Mouse (Mus musculus): Measurements from ENCODE around the gene Calr4. TPM values are rescaled to one million over a fixed set of nuclear protein-coding genes. Genes with fewer than 3 reads are reported as not detected.

Gene Calr4
- polyA plus RNA-seq, 1 experiment, result 1.8 TPM

GRCm38 (mm10) chr4:109281161-109281560 is 46.9 kb downstream of the Calr4 start:
- no peak for DNase-seq
- Histone ChIP-seq H3K4me1 (ENCODE audit: control insufficient read depth, insufficient read depth, low read length) (no peaks in the 10 kb centered on the region), H3K27me3 (ENCODE audit: control insufficient read depth, insufficient read depth, low read length) (no peaks in the 10 kb centered on the region), H3K4me3 (replicated peaks; ENCODE audit: insufficient read depth, low read depth, low read length) (peak overlapping the region; percentile 87), H3K27ac (ENCODE audit: insufficient read depth, low read length) (no peak overlapping the region)
- no peak for TF ChIP-seq POLR2A (IDR thresholded peaks at IDR 0.05; ENCODE audit: borderline replicate concordance, insufficient read depth, low read length)
- no peak for TF ChIP-seq CTCF (IDR thresholded peaks at IDR 0.05; ENCODE audit: borderline replicate concordance, insufficient read depth, low read depth, low read length)
- 15% methylated on average over 4 of the region's 4 CpGs for WGBS

GRCm38 (mm10) chr4:109281946-109282345 is 47.7 kb downstream of the Calr4 start:
- 45% methylated on average over 1 of the region's 1 CpGs for WGBS
- Histone ChIP-seq H3K4me1 (ENCODE audit: control insufficient read depth, insufficient read depth, low read length) (no peaks in the 10 kb centered on the region), H3K4me3 (replicated peaks; ENCODE audit: insufficient read depth, low read depth, low read length) (no peak overlapping the region), H3K27me3 (ENCODE audit: control insufficient read depth, insufficient read depth, low read length) (no peaks in the 10 kb centered on the region), H3K27ac (ENCODE audit: insufficient read depth, low read length) (no peak overlapping the region)
- DNase-seq, result no peak
- TF ChIP-seq POLR2A (IDR thresholded peaks at IDR 0.05; ENCODE audit: borderline replicate concordance, insufficient read depth, low read length) (no peak), CTCF (IDR thresholded peaks at IDR 0.05; ENCODE audit: borderline replicate concordance, insufficient read depth, low read depth, low read length) (no peak)

- Histone ChIP-seq H3K27me3 (ENCODE audit: control insufficient read depth, insufficient read depth, low read length) (no peaks in the 10 kb centered on the region), H3K4me1 (ENCODE audit: control insufficient read depth, insufficient read depth, low read length) (no peaks in the 10 kb centered on the region), H3K27ac (ENCODE audit: insufficient read depth, low read length) (no peak overlapping the region), H3K4me3 (replicated peaks; ENCODE audit: insufficient read depth, low read depth, low read length) (no peak overlapping the region)
- TF ChIP-seq POLR2A (IDR thresholded peaks at IDR 0.05; ENCODE audit: borderline replicate concordance, insufficient read depth, low read length), result no peak
- no peak for TF ChIP-seq CTCF (IDR thresholded peaks at IDR 0.05; ENCODE audit: borderline replicate concordance, insufficient read depth, low read depth, low read length)
- no peak for DNase-seq
These were observed 60.3 kb downstream of the Calr4 start for GRCm38 (mm10) chr4:109294629-109295028.

- no peaks in the 10 kb centered on the region for H3K27me3 ChIP-seq (ENCODE audit: control insufficient read depth, insufficient read depth, low read length)
- DNase-seq, result no peak
- H3K27ac ChIP-seq (ENCODE audit: insufficient read depth, low read length), result no peak overlapping the region
- no peaks in the 10 kb centered on the region for H3K4me1 ChIP-seq (ENCODE audit: control insufficient read depth, insufficient read depth, low read length)
- H3K4me3 ChIP-seq (replicated peaks; ENCODE audit: insufficient read depth, low read depth, low read length), result no peak overlapping the region
- 85% methylated on average over 2 of the region's 2 CpGs for WGBS
- no peak for TF ChIP-seq CTCF (IDR thresholded peaks at IDR 0.05; ENCODE audit: borderline replicate concordance, insufficient read depth, low read depth, low read length)
- TF ChIP-seq POLR2A (IDR thresholded peaks at IDR 0.05; ENCODE audit: borderline replicate concordance, insufficient read depth, low read length), result no peak
These were observed 62.2 kb downstream of the Calr4 start for GRCm38 (mm10) chr4:109296510-109296909.

- no peak for DNase-seq
- Histone ChIP-seq H3K4me3 (replicated peaks; ENCODE audit: insufficient read depth, low read depth, low read length) (no peak overlapping the region), H3K27me3 (ENCODE audit: control insufficient read depth, insufficient read depth, low read length) (no peaks in the 10 kb centered on the region), H3K27ac (ENCODE audit: insufficient read depth, low read length) (no peak overlapping the region), H3K4me1 (ENCODE audit: control insufficient read depth, insufficient read depth, low read length) (no peaks in the 10 kb centered on the region)
- TF ChIP-seq CTCF (IDR thresholded peaks at IDR 0.05; ENCODE audit: borderline replicate concordance, insufficient read depth, low read depth, low read length), result no peak
- no peak for TF ChIP-seq POLR2A (IDR thresholded peaks at IDR 0.05; ENCODE audit: borderline replicate concordance, insufficient read depth, low read length)
These were observed 64.9 kb downstream of the Calr4 start for GRCm38 (mm10) chr4:109299136-109299535.

Other genes starting within 250 kb of the Calr4 start
- gene Nrd1, start 233.8 kb upstream of the Calr4 start, polyA plus RNA-seq (2012; rRNA removed), result 136 and 150 TPM in 2 replicates
- 113 and 120 TPM in 2 replicates for gene Osbpl9, start 32.2 kb upstream of the Calr4 start, polyA plus RNA-seq (2012; rRNA removed)
- gene Eps15, start 45.8 kb downstream of the Calr4 start, polyA plus RNA-seq (2012; rRNA removed), result 131 and 135 TPM in 2 replicates
- gene Ttc39a, start 172.1 kb downstream of the Calr4 start, polyA plus RNA-seq (2012; rRNA removed), result 15.9 and 16.3 TPM in 2 replicates